Mouse (Mus musculus) liver, postnatal 0 days (tissue): ENCODE measurements around the gene Nfatc4.

Source experiments
- CTCF ChIP-seq: sonication (generic); IDR thresholded peaks from 2 replicates; pipeline ENCODE4 v1.5.1; 2016; ENCODE audit warnings: antibody characterized with exemption, low read depth
- EP300 ChIP-seq: IDR thresholded peaks from 2 replicates; pipeline ENCODE4 v1.6.1; 2016; ENCODE audit warnings: antibody characterized with exemption, low read depth, mild to moderate bottlenecking

GRCm38 (mm10) chr14:55878316-55878940, 55.5 kb downstream of the Nfatc4 start:
- 0 out of 2 replicates have a peak, but pooled peaks have one; percentile 28 for TF ChIP-seq CTCF
- no peak for TF ChIP-seq EP300
